Mouse (Mus musculus) lung, adult 2 months (tissue): ENCODE results near the gene Dmxl2. TPM values are rescaled to one million over a fixed set of nuclear protein-coding genes. Genes with fewer than 3 reads are reported as not detected.

Experiments
- DNase-seq: peaks from one replicate; pipeline ENCODE4 v3.0.0; 2022
- H3K4me1 ChIP-seq: fragments of 200-500 bp; 2 replicates; pipeline ENCODE4 v1.6.1; 2011; ENCODE audit warnings: low read length; ENCODE audit not compliant: control insufficient read depth, insufficient read depth
- H3K4me3 ChIP-seq: fragments of 200-500 bp; replicated peaks from 2 replicates; pipeline ENCODE3; 2011; ENCODE audit warnings: low read depth, mild to moderate bottlenecking, control low read depth, low read length; ENCODE audit errors: extremely low read depth
- CTCF ChIP-seq: fragments of 200-500 bp; IDR thresholded peaks from 2 replicates; pipeline ENCODE4 v1.5.1; 2011; ENCODE audit warnings: mild to moderate bottlenecking, low read length, control low read depth; ENCODE audit not compliant: insufficient read depth
- POLR2A ChIP-seq: fragments of 200-500 bp; IDR thresholded peaks from 2 replicates; pipeline ENCODE4 v1.6.1; 2011; ENCODE audit warnings: low read depth, mild to moderate bottlenecking, control low read depth, low read length, borderline replicate concordance; ENCODE audit errors: extremely low read depth
- WGBS: fragments of 180-500 bp; shearing (Covaris S2); methylation state at CpG from one replicate; pipeline ENCODE4 v1.1.7; 2018; 5-methylcytosine and 5-hydroxymethylcytosine counted together
- polyA plus RNA-seq: library from polyadenylated mRNA; depleted of rRNA; stranded (reverse); fragments of >200 nt; gene quantifications from 2 replicates; pipeline ENCODE4 v1.2.3, GENCODE M21; 2012

The Dmxl2 gene
- polyA plus RNA-seq, 1 experiment = 6.6 TPM

GRCm38 (mm10) chr9:54474031-54474430 lies 27.4 kb downstream of the Dmxl2 start:
- H3K4me1 ChIP-seq = no peaks in the 10 kb centered on the region
- DNase-seq = no peak
- 53% methylated on average over 4 of the region's 4 CpGs for WGBS
- no peak overlapping the region for H3K4me3 ChIP-seq
- TF ChIP-seq CTCF = no peak
- TF ChIP-seq POLR2A = no peak

GRCm38 (mm10) chr9:54472784-54473183 lies 28.6 kb downstream of the Dmxl2 start:
- no peak overlapping the region for H3K4me3 ChIP-seq
- TF ChIP-seq POLR2A (no peak), CTCF (no peak)
- no peaks in the 10 kb centered on the region for H3K4me1 ChIP-seq
- WGBS = 35% methylated on average over 3 of the region's 3 CpGs
- no peak for DNase-seq

GRCm38 (mm10) chr9:54469339-54469738 lies 32.1 kb downstream of the Dmxl2 start:
- no peak for TF ChIP-seq CTCF
- no peak for TF ChIP-seq POLR2A
- H3K4me1 ChIP-seq = no peaks in the 10 kb centered on the region
- H3K4me3 ChIP-seq = no peak overlapping the region
- no peak for DNase-seq
- 88% methylated on average over 2 of the region's 2 CpGs for WGBS

GRCm38 (mm10) chr9:54467433-54467933 lies 33.9 kb downstream of the Dmxl2 start:
- no peak for TF ChIP-seq POLR2A
- 63% methylated on average over 1 of the region's 1 CpGs for WGBS

GRCm38 (mm10) chr9:54463483-54464054 lies 37.9 kb downstream of the Dmxl2 start:
- WGBS = 88% methylated on average over 4 of the region's 4 CpGs
- no peak for DNase-seq
- TF ChIP-seq POLR2A (no peak), CTCF (no peak)
- Histone ChIP-seq H3K4me3 (no peak overlapping the region), H3K4me1 (no peaks in the 10 kb centered on the region)

More at GRCm38 (mm10) chr9:54467433-54467933, 33.9 kb downstream of the Dmxl2 start:
- no peak for DNase-seq
- no peak overlapping the region for H3K4me3 ChIP-seq
- no peaks in the 10 kb centered on the region for H3K4me1 ChIP-seq

GRCm38 (mm10) chr9:54439015-54439414 lies 62.4 kb downstream of the Dmxl2 start:
- DNase-seq = no peak
- Histone ChIP-seq H3K4me3 (no peak overlapping the region), H3K4me1 (no peaks in the 10 kb centered on the region)
- TF ChIP-seq CTCF (no peak), POLR2A (no peak)
- WGBS = 81% methylated on average over 6 of the region's 6 CpGs

GRCm38 (mm10) chr9:54438246-54438645 lies 63.2 kb downstream of the Dmxl2 start:
- TF ChIP-seq CTCF (peak; percentile 62), POLR2A (no peak)
- Histone ChIP-seq H3K4me3 (no peak overlapping the region), H3K4me1 (no peaks in the 10 kb centered on the region)
- DNase-seq = peak; percentile 6
- 44% methylated on average over 2 of the region's 2 CpGs for WGBS

GRCm38 (mm10) chr9:54416238-54416637 lies 85.2 kb downstream of the Dmxl2 start:
- H3K4me1 ChIP-seq = no peaks in the 10 kb centered on the region
- no peak for TF ChIP-seq POLR2A
- TF ChIP-seq CTCF = no peak
- DNase-seq = no peak
- H3K4me3 ChIP-seq = no peak overlapping the region
- WGBS = 93% methylated on average over 2 of the region's 2 CpGs

GRCm38 (mm10) chr9:54356756-54357155 lies 144.7 kb downstream of the Dmxl2 start:
- WGBS = 89% methylated on average over 8 of the region's 8 CpGs
- TF ChIP-seq POLR2A (no peak), CTCF (no peak)
- no peaks in the 10 kb centered on the region for H3K4me1 ChIP-seq
- H3K4me3 ChIP-seq = no peak overlapping the region
- DNase-seq = no peak

GRCm38 (mm10) chr9:54342026-54342425 lies 159.4 kb downstream of the Dmxl2 start:
- TF ChIP-seq POLR2A (no peak), CTCF (no peak)
- no peak for DNase-seq
- 68% methylated on average over 7 of the region's 7 CpGs for WGBS
- H3K4me3 ChIP-seq = no peak overlapping the region
- no peaks in the 10 kb centered on the region for H3K4me1 ChIP-seq

- no peak overlapping the region for H3K4me3 ChIP-seq
- TF ChIP-seq POLR2A = no peak
- peak; percentile 64 for TF ChIP-seq CTCF
- 50% methylated on average over 6 of the region's 6 CpGs for WGBS
- DNase-seq = peak; percentile 5
- H3K4me1 ChIP-seq = no peaks in the 10 kb centered on the region
These were observed 164.8 kb downstream of the Dmxl2 start for GRCm38 (mm10) chr9:54336532-54337144.
